Mouse (Mus musculus) hindbrain, postnatal 0 days (tissue): ENCODE measurements around the gene Ell. TPM values are rescaled to one million over a fixed set of nuclear protein-coding genes. Genes with fewer than 3 reads are reported as not detected.

Experiments used
- ATAC-seq: fragments of 200-750 bp; cut with Nextera tagmentation; 2 replicates; pipeline ENCODE4 v1.8.0; 2017; ENCODE audit warnings: mild to moderate bottlenecking, moderate TSS enrichment, moderate library complexity
- DNase-seq: peaks from one replicate; pipeline ENCODE4 v3.0.0-alpha.2; 2015; ENCODE audit warnings: low spot score
- H3K27ac ChIP-seq: fragments of 300-500 bp; sonication (generic); 2 replicates; pipeline ENCODE4 v1.5.1; 2014; ENCODE audit warnings: mild to moderate bottlenecking
- H3K27me3 ChIP-seq: fragments of 300-500 bp; sonication (generic); 2 replicates; pipeline ENCODE4 v1.6.1; 2014; ENCODE audit warnings: low read length, mixed read lengths; ENCODE audit not compliant: insufficient read depth
- H3K36me3 ChIP-seq: fragments of 300-500 bp; sonication (generic); 2 replicates; pipeline ENCODE4 v1.6.1; 2014; ENCODE audit warnings: low read length, mixed read lengths; ENCODE audit not compliant: insufficient read depth
- H3K4me1 ChIP-seq: fragments of 300-500 bp; sonication (generic); 2 replicates; pipeline ENCODE4 v1.6.1; 2014; ENCODE audit warnings: antibody characterized with exemption, low read length, mixed read lengths; ENCODE audit not compliant: insufficient read depth
- H3K4me2 ChIP-seq: fragments of 300-500 bp; sonication (generic); 2 replicates; pipeline ENCODE4 v1.6.1; 2014; ENCODE audit warnings: low read depth, mild to moderate bottlenecking, low read length, moderate library complexity, mixed read lengths
- H3K4me3 ChIP-seq: fragments of 300-500 bp; sonication (generic); 2 replicates; pipeline ENCODE4 v1.5.1; 2014; ENCODE audit warnings: low read length
- H3K9ac ChIP-seq: fragments of 300-500 bp; sonication (generic); replicated peaks from 2 replicates; pipeline ENCODE4 v1.6.1; 2014; ENCODE audit warnings: mild to moderate bottlenecking, low read length, moderate library complexity, mixed read lengths
- H3K9me3 ChIP-seq: fragments of 300-500 bp; sonication (generic); 2 replicates; pipeline ENCODE4 v1.6.1; 2016; ENCODE audit warnings: low read length, mixed read lengths
- CTCF ChIP-seq: IDR thresholded peaks from 2 replicates; pipeline ENCODE4 v1.5.1; 2016; ENCODE audit warnings: antibody characterized with exemption, control low read depth, low read depth
- WGBS: fragments of 180-500 bp; shearing (Covaris S2); extraction: QIAGEN DNeasy Blood & Tissue Kit; methylation state at CpG from one replicate; pipeline ENCODE4 v1.1.7; 2014; 5-methylcytosine and 5-hydroxymethylcytosine counted together
- polyA plus RNA-seq: library from polyadenylated mRNA; unstranded; fragments of >200 nt; fragmentation: Nextera tagmentation; extraction: Ambion mirVana; gene quantifications from 2 replicates; pipeline ENCODE4 v1.2.1, GENCODE M21; 2015
- total RNA-seq: library from RNA; depleted of rRNA; stranded (reverse); fragments of >200 nt; gene quantifications from 2 replicates; pipeline ENCODE4 v1.2.3, GENCODE M21; 2014

Gene Ell
- total and polyA plus RNA-seq, 2 experiments from 2014 or later = 10.8 to 16.7 TPM

DNA sequence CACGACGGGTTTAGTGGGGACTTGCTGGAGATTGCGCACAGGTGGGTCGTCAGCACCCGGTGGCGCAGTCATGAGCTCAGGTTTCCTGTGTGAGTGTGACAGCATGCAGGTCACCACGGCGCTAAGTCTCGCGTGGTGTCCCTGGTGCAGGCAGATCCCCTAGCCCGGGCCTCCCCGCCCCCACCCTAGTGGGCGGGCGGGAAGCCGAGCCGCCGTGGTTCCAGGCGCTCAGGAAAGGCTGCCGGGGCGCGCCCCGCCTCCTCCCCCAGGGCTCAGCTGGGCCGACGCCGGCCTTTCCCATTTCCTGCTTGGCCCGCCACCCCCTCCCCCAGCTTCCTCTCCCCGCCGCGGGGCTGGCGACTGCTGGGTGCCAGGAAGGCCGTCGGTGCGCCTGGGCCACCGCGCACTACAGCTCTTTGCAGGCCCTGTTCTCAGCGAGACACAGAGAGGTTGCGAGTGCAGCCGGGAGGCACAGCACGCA, 70.2 kb downstream of the Ell start:
- Histone ChIP-seq H3K36me3 (no peaks in the 10 kb centered on the region), H3K4me2 (peak overlapping the region; percentile 78), H3K4me1 (peaks cover 25% of the 10 kb centered on the region), H3K9ac (peak overlapping the region; percentile 55), H3K27ac (peak overlapping the region; percentile 80), H3K4me3 (peak overlapping the region; percentile 33), H3K9me3 (no peaks in the 10 kb centered on the region), H3K27me3 (no peaks in the 10 kb centered on the region)
- WGBS = under 1% methylated on average over 39 of the region's 39 CpGs
- peak; percentile 78 for DNase-seq
- TF ChIP-seq CTCF = no peak
- ATAC-seq = peak; percentile 65

DNA sequence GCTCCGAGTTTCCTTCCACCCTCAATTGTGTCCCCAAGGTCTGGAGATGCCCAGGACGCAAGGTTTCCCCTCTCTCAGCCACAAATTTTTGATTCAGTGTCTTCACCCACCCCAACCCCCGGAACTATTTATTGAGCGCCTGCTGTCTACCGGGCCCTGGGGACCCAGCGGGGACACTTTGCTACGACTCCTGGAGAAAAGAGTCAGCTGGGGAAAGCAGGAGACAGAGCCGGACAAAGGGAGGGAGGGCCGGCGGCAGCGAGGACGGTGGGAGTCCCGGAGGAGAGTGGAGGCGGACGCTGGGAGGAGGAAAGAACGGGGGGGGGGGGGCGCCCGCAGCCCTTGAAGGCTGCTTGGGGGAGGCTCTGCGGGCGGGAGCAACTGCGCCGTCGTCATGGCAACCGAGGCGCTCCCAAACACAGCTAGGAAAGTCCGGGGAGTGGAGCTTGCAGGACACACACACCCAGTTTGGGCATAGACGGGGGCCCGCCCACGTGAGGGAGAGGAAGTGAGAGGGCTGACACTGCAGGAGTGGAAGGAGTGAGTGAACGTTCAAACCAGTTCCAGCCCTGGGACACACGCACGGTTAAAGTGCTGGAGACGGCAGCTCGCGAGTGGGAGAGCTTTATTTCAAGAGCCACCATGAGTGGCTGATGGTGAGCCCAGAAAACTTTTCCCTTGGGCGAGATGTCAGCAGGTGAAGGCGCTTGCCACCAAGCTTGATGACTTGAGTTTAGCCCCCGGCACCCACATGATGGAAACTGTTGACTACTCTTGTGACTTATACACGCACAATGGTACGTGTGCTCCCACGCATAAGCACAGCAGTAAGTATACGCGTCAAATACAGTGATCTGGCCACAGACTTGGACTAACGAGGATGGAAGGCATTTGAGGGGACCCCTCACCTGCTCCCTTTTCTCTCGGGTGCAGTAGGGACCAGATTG, 70.9 kb downstream of the Ell start:
- 2% methylated on average over 39 of the region's 45 CpGs for WGBS
- Histone ChIP-seq H3K27ac (peak overlapping the region; percentile 80), H3K9ac (peak overlapping the region; percentile 55), H3K4me3 (peak overlapping the region; percentile 33), H3K27me3 (no peaks in the 10 kb centered on the region), H3K4me1 (peaks cover 25% of the 10 kb centered on the region), H3K4me2 (peak overlapping the region; percentile 78), H3K9me3 (no peaks in the 10 kb centered on the region), H3K36me3 (no peaks in the 10 kb centered on the region)
- no peak for TF ChIP-seq CTCF
- peak; percentile 82 for DNase-seq
- ATAC-seq = peak; percentile 28; the same call in 1 of the 2 replicates

DNA sequence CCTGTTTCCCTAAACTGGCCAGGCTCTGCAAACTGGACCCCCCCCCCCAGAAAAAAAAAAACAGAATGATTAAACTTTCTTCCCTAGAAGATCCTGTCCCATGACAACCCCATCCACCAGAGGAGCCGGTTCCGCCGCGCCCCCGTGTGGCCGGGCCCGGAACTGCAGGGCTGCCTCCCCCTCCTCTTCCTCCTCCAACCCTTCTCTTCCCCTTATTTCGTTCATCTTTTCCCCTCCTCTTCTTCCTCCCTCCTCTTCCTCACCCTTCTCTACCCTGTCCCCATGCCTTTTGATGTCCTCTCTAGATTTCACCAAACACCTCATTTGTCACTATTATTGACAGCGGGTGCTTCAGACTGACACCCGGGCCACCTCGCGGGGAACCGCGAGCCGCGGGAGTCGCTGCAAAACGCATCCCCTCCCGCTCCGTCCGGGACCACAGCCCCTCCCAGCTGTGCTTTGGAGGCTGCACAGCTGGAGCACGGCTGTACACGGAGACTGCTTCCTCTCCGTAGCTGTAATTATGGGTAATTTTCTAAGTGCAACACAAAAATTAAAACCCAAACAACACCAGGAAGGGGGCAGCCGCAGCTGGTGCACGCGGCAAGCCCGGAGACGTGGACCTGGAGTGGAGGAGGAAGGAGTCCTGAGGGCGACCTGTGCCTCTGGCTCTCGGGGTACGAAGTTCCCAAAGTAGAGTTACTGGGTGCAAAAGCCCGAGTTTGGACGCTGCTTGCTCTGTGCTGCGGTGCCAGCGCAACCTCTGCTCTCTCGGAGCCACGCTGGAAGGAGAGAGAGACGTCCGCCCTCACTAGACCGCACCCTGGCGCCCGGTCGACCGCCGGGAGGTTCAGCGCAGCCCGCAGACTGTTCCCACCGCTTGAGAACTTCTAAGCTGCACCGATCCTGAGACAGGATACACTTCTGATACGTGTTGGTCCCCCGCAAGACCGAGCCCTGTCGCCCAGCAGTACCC, 71.8 kb downstream of the Ell start:
- peak overlapping the region; percentile 40 for H3K9ac ChIP-seq
- TF ChIP-seq CTCF = peak; percentile 94
- H3K36me3 ChIP-seq = no peaks in the 10 kb centered on the region
- no peaks in the 10 kb centered on the region for H3K9me3 ChIP-seq
- ATAC-seq (no peak), DNase-seq (peak; percentile 66)
- H3K27ac ChIP-seq = peak overlapping the region; percentile 80; the same call in 1 of the 2 replicates
- H3K4me3 ChIP-seq = peak overlapping the region; percentile 36
- H3K4me1 ChIP-seq = peaks cover 25% of the 10 kb centered on the region
- peak overlapping the region; percentile 78 for H3K4me2 ChIP-seq
- under 1% methylated on average over 54 of the region's 54 CpGs for WGBS
- H3K27me3 ChIP-seq = no peaks in the 10 kb centered on the region

DNA sequence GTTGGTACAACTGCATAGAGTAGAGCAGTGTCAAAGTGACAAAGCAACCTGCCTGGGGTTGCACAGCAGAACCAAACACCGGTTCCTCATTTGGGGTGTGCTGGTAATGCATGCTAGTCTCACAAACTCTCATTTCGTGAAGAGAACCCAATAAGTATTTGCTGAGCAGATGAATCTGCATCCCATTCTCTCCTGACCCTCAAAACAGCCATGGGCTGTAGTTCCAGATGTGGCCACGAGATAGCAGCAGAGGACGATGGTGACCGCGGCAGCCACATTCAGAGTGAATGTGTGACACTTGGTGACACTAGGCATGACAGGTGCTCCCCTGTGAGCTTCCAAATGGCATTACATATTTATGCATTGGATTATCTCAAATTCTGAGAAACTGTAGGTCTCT, 72.6 kb downstream of the Ell start:
- ATAC-seq = no peak
- H3K9me3 ChIP-seq = no peaks in the 10 kb centered on the region
- H3K9ac ChIP-seq = peak overlapping the region; percentile 40; the same call in 1 of the 2 replicates
- no peaks in the 10 kb centered on the region for H3K27me3 ChIP-seq
- peak; percentile 98 for TF ChIP-seq CTCF
- under 1% methylated on average over 6 of the region's 6 CpGs for WGBS
- H3K4me2 ChIP-seq = peak overlapping the region; percentile 78
- peak overlapping the region; percentile 36 for H3K4me3 ChIP-seq
- DNase-seq = peak; percentile 88
- H3K36me3 ChIP-seq = no peaks in the 10 kb centered on the region
- peaks cover 21% of the 10 kb centered on the region for H3K4me1 ChIP-seq
- peak overlapping the region; percentile 66; the same call in 1 of the 2 replicates for H3K27ac ChIP-seq

DNA sequence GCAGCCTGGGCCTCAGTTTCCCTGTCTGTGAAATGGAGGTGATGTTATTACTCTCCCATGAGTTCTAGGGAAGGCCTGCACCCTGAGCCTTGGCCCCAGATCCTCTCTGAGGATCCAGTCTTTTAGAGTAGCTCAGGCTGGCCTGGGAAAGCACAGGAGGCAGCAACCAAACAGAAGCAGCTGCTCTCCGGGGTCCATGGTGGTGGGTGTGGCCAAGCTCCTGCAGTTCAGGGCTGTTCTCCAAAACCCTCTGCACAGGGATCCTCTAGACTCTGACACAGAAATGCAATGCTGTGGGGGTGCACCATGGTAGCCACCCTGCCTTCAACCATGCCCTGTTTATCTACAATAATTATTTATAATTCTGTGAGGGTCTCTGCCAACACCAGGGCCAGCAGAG, 74.5 kb downstream of the Ell start:
- ATAC-seq (no peak), DNase-seq (no peak)
- Histone ChIP-seq H3K4me1 (peaks cover 15% of the 10 kb centered on the region; the same call in 1 of the 2 replicates), H3K27me3 (no peaks in the 10 kb centered on the region), H3K27ac (no peak overlapping the region), H3K36me3 (no peaks in the 10 kb centered on the region), H3K9ac (no peak overlapping the region), H3K4me3 (no peak overlapping the region), H3K4me2 (no peak overlapping the region), H3K9me3 (no peaks in the 10 kb centered on the region)
- WGBS = 33% methylated on average over 1 of the region's 1 CpGs
- no peak for TF ChIP-seq CTCF

DNA sequence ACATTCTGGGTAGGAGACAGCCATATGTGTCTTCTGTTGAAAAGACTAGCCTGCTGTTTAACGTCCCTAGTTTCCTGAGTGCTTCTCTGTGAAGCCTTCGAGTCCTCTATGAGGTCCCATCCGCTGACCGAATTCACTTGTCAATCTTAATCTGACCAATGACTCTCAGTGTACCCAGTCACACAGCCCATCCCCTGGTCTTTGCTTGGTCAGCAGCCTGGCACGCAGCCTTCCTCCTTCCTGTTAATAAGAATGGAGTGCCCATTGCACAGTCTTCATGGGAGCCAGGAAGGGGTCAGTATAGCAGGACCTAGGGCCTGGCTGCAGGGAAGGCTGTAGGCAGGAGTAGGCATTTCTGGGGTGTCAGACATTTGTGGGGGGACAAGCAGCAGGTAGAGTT, 75.2 kb downstream of the Ell start:
- Histone ChIP-seq H3K4me3 (no peak overlapping the region), H3K9ac (no peak overlapping the region), H3K4me1 (peaks cover 12% of the 10 kb centered on the region; the same call in 1 of the 2 replicates), H3K27me3 (no peaks in the 10 kb centered on the region), H3K36me3 (no peaks in the 10 kb centered on the region), H3K9me3 (no peaks in the 10 kb centered on the region), H3K27ac (no peak overlapping the region), H3K4me2 (no peak overlapping the region)
- no peak for TF ChIP-seq CTCF
- 66% methylated on average over 5 of the region's 5 CpGs for WGBS
- DNase-seq = no peak
- no peak for ATAC-seq
